Mouse (Mus musculus): ENCODE measurements around the gene Tfap2a.

GRCm38 (mm10) chr13:40723598-40723920 is 14.6 kb downstream of the Tfap2a start:
- TF ChIP-seq POLR2A (IDR thresholded peaks at IDR 0.05; ENCODE audit: low read depth, low read length) (no peak), CTCF (IDR thresholded peaks at IDR 0.05; ENCODE audit: borderline replicate concordance, insufficient read depth, low read length) (no peak)

Data from embryonic fibroblast, embryonic 13.5 days (primary cell).